Mouse (Mus musculus): ENCODE results near the gene Cfap45. TPM values are rescaled to one million over a fixed set of nuclear protein-coding genes. Genes with fewer than 3 reads are reported as not detected.

Cfap45 gene
- polyA plus RNA-seq, 1 experiment from 2014 or later, result 2.4 TPM

DNA sequence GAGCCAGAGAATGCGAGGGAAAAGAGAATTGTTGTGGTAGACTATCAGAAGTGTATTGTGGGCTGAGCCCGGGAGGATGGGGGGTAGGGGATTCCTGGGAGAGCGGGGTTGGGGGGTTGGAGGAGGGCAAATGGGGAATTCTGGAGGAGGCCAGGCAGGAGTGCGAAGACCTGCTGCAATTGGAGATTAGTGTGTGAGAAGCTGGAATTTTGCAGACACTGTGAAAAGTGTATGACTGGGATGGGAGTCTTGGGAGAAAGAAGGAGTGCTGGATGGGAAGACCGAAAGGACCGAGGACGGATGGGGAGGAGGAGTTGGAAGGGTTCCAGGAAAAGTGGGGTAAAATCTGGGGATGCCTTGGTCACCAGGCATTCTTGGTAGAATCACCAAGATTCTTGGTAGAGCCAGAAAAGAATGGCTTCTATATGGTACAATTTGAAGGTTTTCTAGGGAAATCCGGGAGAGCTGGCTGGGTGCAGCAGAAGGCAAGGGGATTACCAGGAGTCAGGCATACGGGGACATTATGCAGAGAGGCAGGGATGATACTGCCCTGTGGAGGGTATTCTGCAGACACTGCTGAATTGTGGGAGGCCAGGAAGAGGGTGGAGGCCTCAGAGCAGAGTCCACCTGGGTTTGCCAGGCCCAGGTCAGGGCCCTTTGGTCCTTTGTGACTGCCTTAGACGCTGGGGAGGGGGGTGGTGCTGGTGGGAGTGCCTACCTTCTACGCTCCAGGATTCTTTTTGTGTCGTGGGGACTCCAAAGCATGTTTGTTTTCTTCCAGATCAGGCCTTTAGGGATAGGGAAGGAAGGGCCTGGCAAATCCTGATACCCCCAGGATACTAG, 37.9 kb upstream of the Cfap45 start:
- Histone ChIP-seq H3K9ac (ENCODE audit: low read length) (peak overlapping the region; percentile 79), H3K27ac (ENCODE audit: low read depth, low read length) (peak overlapping the region; percentile 71), H3K4me1 (ENCODE audit: control insufficient read depth, insufficient read depth, low read length) (peaks cover 47% of the 10 kb centered on the region), H3K36me3 (ENCODE audit: control insufficient read depth, insufficient read depth, low read length) (peaks cover 16% of the 10 kb centered on the region), H3K4me3 (ENCODE audit: low read depth, low read length) (peak overlapping the region; percentile 73), H3K4me2 (ENCODE audit: low read length) (peak overlapping the region; percentile 82), H3K27me3 (replicated peaks; ENCODE audit: control insufficient read depth, insufficient read depth, low read length) (no peaks in the 10 kb centered on the region), H3K9me3 (replicated peaks; ENCODE audit: control insufficient read depth, low read length) (no peaks in the 10 kb centered on the region)
- ATAC-seq (peak; percentile 6), DNase-seq (ENCODE audit: low spot score) (peak; percentile 53)
- 1% methylated on average over 12 of the region's 12 CpGs for WGBS

DNA sequence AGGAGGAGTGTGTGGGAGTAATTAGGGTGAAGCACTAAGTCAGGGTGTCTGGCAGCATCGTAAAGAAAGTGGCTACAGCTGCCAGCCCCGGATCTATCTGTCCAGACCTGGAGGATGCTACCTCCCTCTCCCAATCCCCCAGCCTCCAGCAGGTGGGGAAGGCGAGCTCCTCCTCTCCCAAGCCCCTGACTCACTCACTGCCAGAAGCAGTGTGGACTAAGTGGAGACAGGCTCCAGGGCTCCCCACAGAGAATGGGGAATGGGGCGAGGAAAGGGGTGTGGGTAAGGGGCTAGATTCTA, 37.3 kb upstream of the Cfap45 start:
- no peaks in the 10 kb centered on the region for H3K27me3 ChIP-seq (replicated peaks; ENCODE audit: control insufficient read depth, insufficient read depth, low read length)
- H3K9ac ChIP-seq (ENCODE audit: low read length), result peak overlapping the region; percentile 79
- 4% methylated on average over 4 of the region's 4 CpGs for WGBS
- H3K4me2 ChIP-seq (ENCODE audit: low read length), result peak overlapping the region; percentile 82
- H3K27ac ChIP-seq (ENCODE audit: low read depth, low read length), result peak overlapping the region; percentile 71; the same call in 1 of the 2 replicates
- ATAC-seq (no peak), DNase-seq (ENCODE audit: low spot score) (peak; percentile 46)
- H3K9me3 ChIP-seq (replicated peaks; ENCODE audit: control insufficient read depth, low read length), result no peaks in the 10 kb centered on the region
- peak overlapping the region; percentile 73 for H3K4me3 ChIP-seq (ENCODE audit: low read depth, low read length)
- peaks cover 21% of the 10 kb centered on the region for H3K36me3 ChIP-seq (ENCODE audit: control insufficient read depth, insufficient read depth, low read length)
- H3K4me1 ChIP-seq (ENCODE audit: control insufficient read depth, insufficient read depth, low read length), result peaks cover 48% of the 10 kb centered on the region

DNA sequence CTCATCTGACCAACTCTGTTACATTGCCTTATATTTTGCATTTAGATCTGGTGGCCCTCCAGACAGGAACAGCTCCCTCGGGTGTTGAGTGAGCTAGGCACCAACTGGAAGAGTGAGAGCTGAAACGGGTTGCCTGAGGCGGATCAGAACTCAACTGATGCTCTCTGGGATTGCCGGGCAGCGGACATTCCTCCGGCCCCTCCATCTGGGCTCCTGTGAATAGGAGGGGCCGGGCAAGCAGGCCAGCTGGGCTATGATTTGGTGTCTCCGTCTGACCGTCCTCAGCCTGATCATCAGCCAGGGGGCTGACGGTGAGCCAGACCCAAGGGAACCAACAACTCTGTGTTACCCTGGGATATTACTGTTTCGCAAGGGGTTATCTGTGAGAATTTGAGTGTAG, 36.4 kb upstream of the Cfap45 start:
- no peaks in the 10 kb centered on the region for H3K27me3 ChIP-seq (replicated peaks; ENCODE audit: control insufficient read depth, insufficient read depth, low read length)
- no peak for DNase-seq (ENCODE audit: low spot score)
- H3K9me3 ChIP-seq (replicated peaks; ENCODE audit: control insufficient read depth, low read length), result no peaks in the 10 kb centered on the region
- no peak overlapping the region for H3K27ac ChIP-seq (ENCODE audit: low read depth, low read length)
- peak overlapping the region; percentile 79 for H3K9ac ChIP-seq (ENCODE audit: low read length)
- H3K4me2 ChIP-seq (ENCODE audit: low read length), result peak overlapping the region; percentile 82
- peaks cover 28% of the 10 kb centered on the region for H3K36me3 ChIP-seq (ENCODE audit: control insufficient read depth, insufficient read depth, low read length)
- ATAC-seq, result no peak
- peaks cover 48% of the 10 kb centered on the region for H3K4me1 ChIP-seq (ENCODE audit: control insufficient read depth, insufficient read depth, low read length)
- 29% methylated on average over 11 of the region's 11 CpGs for WGBS
- peak overlapping the region; percentile 73 for H3K4me3 ChIP-seq (ENCODE audit: low read depth, low read length)

DNA sequence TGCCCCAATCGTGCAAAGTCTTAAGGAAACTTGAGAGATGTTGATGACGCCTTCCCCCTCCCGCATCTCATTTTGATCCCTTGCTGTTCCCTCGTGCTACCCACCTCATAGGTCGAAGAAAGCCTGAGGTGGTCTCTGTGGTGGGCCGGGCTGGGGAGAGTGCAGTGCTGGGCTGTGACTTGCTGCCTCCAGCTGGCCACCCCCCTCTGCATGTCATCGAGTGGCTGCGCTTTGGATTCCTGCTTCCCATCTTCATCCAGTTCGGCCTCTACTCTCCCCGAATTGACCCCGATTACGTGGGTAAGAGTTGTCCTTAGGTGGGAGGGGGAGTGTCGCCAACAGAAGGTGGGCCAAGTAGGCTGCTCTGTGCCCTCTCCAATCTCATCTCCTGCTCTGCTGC, 35.9 kb upstream of the Cfap45 start:
- 31% methylated on average over 13 of the region's 13 CpGs for WGBS
- Histone ChIP-seq H3K4me1 (ENCODE audit: control insufficient read depth, insufficient read depth, low read length) (peaks cover 48% of the 10 kb centered on the region), H3K27me3 (replicated peaks; ENCODE audit: control insufficient read depth, insufficient read depth, low read length) (no peaks in the 10 kb centered on the region), H3K27ac (ENCODE audit: low read depth, low read length) (no peak overlapping the region; the same call in 1 of the 2 replicates), H3K36me3 (ENCODE audit: control insufficient read depth, insufficient read depth, low read length) (peaks cover 33% of the 10 kb centered on the region), H3K9me3 (replicated peaks; ENCODE audit: control insufficient read depth, low read length) (no peaks in the 10 kb centered on the region), H3K9ac (ENCODE audit: low read length) (peak overlapping the region; percentile 79), H3K4me2 (ENCODE audit: low read length) (peak overlapping the region; percentile 82), H3K4me3 (ENCODE audit: low read depth, low read length) (peak overlapping the region; percentile 73)
- no peak for ATAC-seq
- DNase-seq (ENCODE audit: low spot score), result no peak

DNA sequence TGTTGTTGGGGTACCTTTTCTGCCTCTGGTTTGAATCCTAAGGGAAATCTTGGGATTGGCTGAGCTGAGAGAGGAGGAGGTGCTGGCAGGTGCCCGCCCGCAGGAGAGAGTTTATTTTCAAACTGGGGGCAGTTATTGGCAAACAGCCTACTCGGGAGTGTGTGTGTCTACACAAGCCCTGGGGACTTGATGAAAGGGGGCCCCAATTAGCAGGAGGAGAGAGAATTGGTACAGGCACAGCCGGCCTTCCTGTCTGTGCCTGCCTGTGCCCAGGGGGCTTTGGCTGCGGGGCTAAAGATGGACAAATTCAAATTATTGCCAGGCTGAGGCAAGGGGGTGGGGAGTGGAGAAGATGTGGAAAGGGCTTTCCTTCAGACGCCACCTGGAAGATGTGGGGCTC, 34.8 kb upstream of the Cfap45 start:
- peak overlapping the region; percentile 82 for H3K4me2 ChIP-seq (ENCODE audit: low read length)
- peak overlapping the region; percentile 73 for H3K4me3 ChIP-seq (ENCODE audit: low read depth, low read length)
- 2% methylated on average over 6 of the region's 6 CpGs for WGBS
- H3K9me3 ChIP-seq (replicated peaks; ENCODE audit: control insufficient read depth, low read length), result no peaks in the 10 kb centered on the region
- peak overlapping the region; percentile 45 for H3K27ac ChIP-seq (ENCODE audit: low read depth, low read length)
- H3K9ac ChIP-seq (ENCODE audit: low read length), result peak overlapping the region; percentile 79
- DNase-seq (ENCODE audit: low spot score), result peak; percentile 81
- H3K4me1 ChIP-seq (ENCODE audit: control insufficient read depth, insufficient read depth, low read length), result peaks cover 48% of the 10 kb centered on the region
- peak; percentile 18 for ATAC-seq
- no peaks in the 10 kb centered on the region for H3K27me3 ChIP-seq (replicated peaks; ENCODE audit: control insufficient read depth, insufficient read depth, low read length)
- H3K36me3 ChIP-seq (ENCODE audit: control insufficient read depth, insufficient read depth, low read length), result peaks cover 38% of the 10 kb centered on the region

DNA sequence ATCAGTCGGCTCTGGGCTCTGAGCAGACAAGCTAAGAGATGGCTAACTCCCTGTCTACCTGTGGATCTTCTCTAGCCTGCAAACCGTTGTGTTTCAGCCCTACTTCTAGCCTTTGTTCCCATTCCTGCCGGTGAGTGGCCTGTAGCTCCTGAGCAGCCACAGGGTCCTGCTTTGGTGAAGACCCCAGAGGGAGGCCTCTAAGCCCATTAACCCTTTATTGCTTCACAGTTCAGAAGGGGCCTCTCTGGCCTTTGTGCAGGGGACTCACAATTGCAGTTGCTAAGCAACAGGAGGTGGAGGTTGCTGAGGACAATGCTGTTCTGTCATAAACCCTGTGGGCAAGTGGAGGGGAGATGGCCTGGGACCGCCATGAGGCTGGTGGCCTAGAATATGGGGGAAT, 34.4 kb upstream of the Cfap45 start:
- Histone ChIP-seq H3K36me3 (ENCODE audit: control insufficient read depth, insufficient read depth, low read length) (peaks cover 42% of the 10 kb centered on the region), H3K4me3 (ENCODE audit: low read depth, low read length) (peak overlapping the region; percentile 73), H3K27me3 (replicated peaks; ENCODE audit: control insufficient read depth, insufficient read depth, low read length) (no peaks in the 10 kb centered on the region), H3K4me1 (ENCODE audit: control insufficient read depth, insufficient read depth, low read length) (peaks cover 48% of the 10 kb centered on the region), H3K9ac (ENCODE audit: low read length) (peak overlapping the region; percentile 79), H3K9me3 (replicated peaks; ENCODE audit: control insufficient read depth, low read length) (no peaks in the 10 kb centered on the region), H3K4me2 (ENCODE audit: low read length) (peak overlapping the region; percentile 82), H3K27ac (ENCODE audit: low read depth, low read length) (peak overlapping the region; percentile 45)
- DNase-seq (ENCODE audit: low spot score) (peak; percentile 57), ATAC-seq (no peak)
- 1% methylated on average over 4 of the region's 4 CpGs for WGBS

DNA sequence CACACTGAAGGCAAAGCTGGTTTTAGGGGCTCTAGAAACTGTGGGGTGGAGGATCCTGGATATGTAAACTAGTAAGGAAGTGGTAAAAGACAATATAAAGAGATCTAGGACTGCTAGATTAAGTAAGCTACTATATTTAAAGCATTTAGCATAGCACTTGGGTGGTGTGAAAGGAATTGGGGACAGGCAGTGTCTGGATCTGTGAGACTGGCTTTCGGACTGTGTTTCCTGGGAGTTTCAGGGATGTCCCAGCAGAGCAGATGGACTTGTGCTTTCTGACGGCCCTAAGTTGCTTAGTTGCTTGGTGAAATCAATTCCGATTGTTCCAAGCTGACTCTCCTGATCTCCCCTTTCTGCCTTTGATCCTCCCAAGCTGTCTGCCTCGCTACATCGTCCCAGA, 34.0 kb upstream of the Cfap45 start:
- Histone ChIP-seq H3K9ac (ENCODE audit: low read length) (peak overlapping the region; percentile 79; the same call in 1 of the 2 replicates), H3K9me3 (replicated peaks; ENCODE audit: control insufficient read depth, low read length) (no peaks in the 10 kb centered on the region), H3K4me1 (ENCODE audit: control insufficient read depth, insufficient read depth, low read length) (peaks cover 48% of the 10 kb centered on the region), H3K4me2 (ENCODE audit: low read length) (peak overlapping the region; percentile 82), H3K36me3 (ENCODE audit: control insufficient read depth, insufficient read depth, low read length) (peaks cover 46% of the 10 kb centered on the region), H3K4me3 (ENCODE audit: low read depth, low read length) (peak overlapping the region; percentile 73), H3K27me3 (replicated peaks; ENCODE audit: control insufficient read depth, insufficient read depth, low read length) (no peaks in the 10 kb centered on the region), H3K27ac (ENCODE audit: low read depth, low read length) (peak overlapping the region; percentile 45)
- ATAC-seq (no peak), DNase-seq (ENCODE audit: low spot score) (no peak)
- 15% methylated on average over 5 of the region's 5 CpGs for WGBS

DNA sequence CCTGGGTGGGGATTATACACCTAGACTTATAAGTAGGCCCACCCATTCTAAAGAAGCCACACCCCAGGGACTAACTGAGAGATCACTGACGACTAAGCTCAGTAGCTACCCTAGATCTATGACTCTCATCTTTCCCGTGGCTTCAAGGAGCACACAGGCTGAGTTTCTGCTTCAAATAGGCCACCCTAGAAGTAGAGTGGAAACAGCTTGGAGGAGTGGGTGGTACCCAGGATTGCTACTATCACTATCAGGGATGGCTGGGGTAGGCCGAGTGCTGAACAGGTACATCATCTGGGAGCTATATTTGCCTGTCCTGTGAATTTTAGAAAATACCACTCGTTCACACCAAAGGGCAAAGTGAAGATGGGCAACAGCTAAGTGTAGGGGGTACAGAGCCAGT, 32.7 kb upstream of the Cfap45 start:
- Histone ChIP-seq H3K4me2 (ENCODE audit: low read length) (peak overlapping the region; percentile 82; the same call in 1 of the 2 replicates), H3K4me1 (ENCODE audit: control insufficient read depth, insufficient read depth, low read length) (peaks cover 48% of the 10 kb centered on the region), H3K4me3 (ENCODE audit: low read depth, low read length) (no peak overlapping the region), H3K36me3 (ENCODE audit: control insufficient read depth, insufficient read depth, low read length) (peaks cover 58% of the 10 kb centered on the region), H3K27ac (ENCODE audit: low read depth, low read length) (no peak overlapping the region), H3K9ac (ENCODE audit: low read length) (no peak overlapping the region), H3K9me3 (replicated peaks; ENCODE audit: control insufficient read depth, low read length) (no peaks in the 10 kb centered on the region), H3K27me3 (replicated peaks; ENCODE audit: control insufficient read depth, insufficient read depth, low read length) (no peaks in the 10 kb centered on the region)
- no peak for ATAC-seq
- DNase-seq (ENCODE audit: low spot score), result no peak
- 79% methylated on average over 4 of the region's 4 CpGs for WGBS

DNA sequence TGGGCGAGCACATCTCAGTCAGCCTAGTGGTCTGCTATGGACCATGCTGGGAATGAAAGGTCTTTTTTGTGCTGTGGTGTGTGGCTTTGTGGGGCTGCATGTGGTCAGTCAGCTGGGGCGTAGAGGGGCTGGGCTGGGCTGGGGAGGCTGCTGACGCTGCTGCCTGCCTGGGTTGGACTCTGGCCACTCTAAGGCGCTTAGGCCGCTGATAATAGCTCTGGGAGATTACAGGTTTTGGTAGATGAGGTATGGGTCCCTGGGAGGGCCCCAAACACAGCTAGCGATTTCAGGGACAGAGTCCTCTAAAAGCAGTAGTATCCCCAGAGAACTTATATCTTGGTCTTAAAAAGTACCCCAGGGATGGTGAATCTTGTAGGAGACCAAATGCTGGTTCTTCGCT, 31.8 kb upstream of the Cfap45 start:
- no peaks in the 10 kb centered on the region for H3K9me3 ChIP-seq (replicated peaks; ENCODE audit: control insufficient read depth, low read length)
- no peak overlapping the region for H3K9ac ChIP-seq (ENCODE audit: low read length)
- peaks cover 38% of the 10 kb centered on the region for H3K4me1 ChIP-seq (ENCODE audit: control insufficient read depth, insufficient read depth, low read length)
- H3K36me3 ChIP-seq (ENCODE audit: control insufficient read depth, insufficient read depth, low read length), result peaks cover 68% of the 10 kb centered on the region
- no peaks in the 10 kb centered on the region for H3K27me3 ChIP-seq (replicated peaks; ENCODE audit: control insufficient read depth, insufficient read depth, low read length)
- H3K4me3 ChIP-seq (ENCODE audit: low read depth, low read length), result no peak overlapping the region
- no peak overlapping the region for H3K27ac ChIP-seq (ENCODE audit: low read depth, low read length)
- ATAC-seq (no peak), DNase-seq (ENCODE audit: low spot score) (no peak)
- WGBS, result 80% methylated on average over 7 of the region's 7 CpGs
- H3K4me2 ChIP-seq (ENCODE audit: low read length), result no peak overlapping the region
